Mouse (Mus musculus): Measurements from ENCODE around the gene Arl10.

- no peak for TF ChIP-seq CTCF (IDR thresholded peaks at IDR 0.05; ENCODE audit: borderline replicate concordance, insufficient read depth, low read depth, low read length)
- no peak for TF ChIP-seq POLR2A (IDR thresholded peaks at IDR 0.05; ENCODE audit: borderline replicate concordance, insufficient read depth, low read length)
These were observed 18.8 kb downstream of the Arl10 start for GRCm38 (mm10) chr13:54593617-54594016.

Measured in cerebellum, adult 2 months (tissue).